In genomic region chr3:142495146-142495655, GRCm38 (mm10) we compare ENCODE assay signal across 1 mouse cellular context.
TF ChIP-seq lines count a peak whose summit lies in the region.

No protein-coding gene starts in this region.

TF ChIP-seq in CH12.LX, 34 proteins besides CTCF, POLR2A, EP300 and RAD21 (continued from another document):
- TF ChIP-seq USF1 (IDR thresholded peaks at IDR 0.05; ENCODE audit: low read depth, low read length) (no peak), ETS1 (conservative IDR thresholded peaks at IDR 0.05; ENCODE audit: low read depth, low read length) (peak; percentile 50; the same call in 1 of the 2 replicates), IRF4 (IDR thresholded peaks at IDR 0.05; ENCODE audit: low read depth, low read length) (peak; percentile 88), POLR2AphosphoS2 (IDR thresholded peaks at IDR 0.05; ENCODE audit: low read depth, low read length) (no peak), UBTF (IDR thresholded peaks at IDR 0.05; ENCODE audit: low read depth, low read length) (peak; percentile 65; the same call in 1 of the 2 replicates), CHD1 (IDR thresholded peaks at IDR 0.05; ENCODE audit: low read depth, low read length) (peak; percentile 75), NRF1 (IDR thresholded peaks at IDR 0.05; ENCODE audit: low read depth, low read length) (no peak), HCFC1 (IDR thresholded peaks at IDR 0.05; ENCODE audit: low read depth, low read length) (peak; percentile 30; the same call in 1 of the 2 replicates), PAX5 (IDR thresholded peaks at IDR 0.05; ENCODE audit: low read length) (no peak), USF2 (conservative IDR thresholded peaks at IDR 0.05; ENCODE audit: low read depth, low read length) (no peak; the same call in 1 of the 2 replicates), NELFE (IDR thresholded peaks at IDR 0.05; ENCODE audit: low read depth, low read length) (no peak), GABPA (IDR thresholded peaks at IDR 0.05; ENCODE audit: insufficient replicate concordance, low read depth, low read length) (no peak), JUND (conservative IDR thresholded peaks at IDR 0.05; ENCODE audit: low read depth, low read length) (no peak), ELF1 (IDR thresholded peaks at IDR 0.05; ENCODE audit: low read depth, low read length) (0 out of 2 replicates have a peak, but pooled peaks have one; percentile 13), MAFK (IDR thresholded peaks at IDR 0.05; ENCODE audit: insufficient replicate concordance, low read length) (no peak), ZMIZ1 (IDR thresholded peaks at IDR 0.05; ENCODE audit: low read depth, low read length) (no peak), MYC (IDR thresholded peaks at IDR 0.05; ENCODE audit: low read depth, low read length) (peak; percentile 78; the same call in 1 of the 2 replicates), TBP (conservative IDR thresholded peaks at IDR 0.05; ENCODE audit: low read depth, low read length) (no peak), CHD2 (IDR thresholded peaks at IDR 0.05; ENCODE audit: low read length) (no peak), RCOR1 (conservative IDR thresholded peaks at IDR 0.05; ENCODE audit: low read depth, low read length) (no peak; the same call in 1 of the 2 replicates), BHLHE40 (IDR thresholded peaks at IDR 0.05; ENCODE audit: low read depth, low read length) (peak; percentile 83), MAX (IDR thresholded peaks at IDR 0.05; ENCODE audit: low read length) (peak; percentile 90), SMC3 (IDR thresholded peaks at IDR 0.05; ENCODE audit: low read depth, low read length) (no peak), E2F4 (IDR thresholded peaks at IDR 0.05; ENCODE audit: insufficient replicate concordance, low read depth, low read length) (no peak), MEF2A (IDR thresholded peaks at IDR 0.05; ENCODE audit: borderline replicate concordance, low read depth, low read length) (no peak), ZC3H11A (IDR thresholded peaks at IDR 0.05; ENCODE audit: low read depth, low read length) (no peak), ZKSCAN1 (IDR thresholded peaks at IDR 0.05; ENCODE audit: borderline replicate concordance, low read depth, low read length) (no peak), TCF12 (IDR thresholded peaks at IDR 0.05; ENCODE audit: low read depth, low read length) (no peak), SIN3A (IDR thresholded peaks at IDR 0.05; ENCODE audit: low read length) (peak; percentile 78), JUN (IDR thresholded peaks at IDR 0.05; ENCODE audit: insufficient read depth, low read depth, low read length) (peak; percentile 27; the same call in 1 of the 2 replicates), MAZ (IDR thresholded peaks at IDR 0.05; ENCODE audit: low read depth, low read length) (no peak)
